Mouse (Mus musculus) gastrocnemius, postnatal 25 days (tissue): Measurements from ENCODE around the gene 1700001F09Rik. TPM values are rescaled to one million over a fixed set of nuclear protein-coding genes. Genes with fewer than 3 reads are reported as not detected.
"Not testable (repeated sequence)": the region's sequence is repeated elsewhere in the genome, so short reads cannot be mapped to it uniquely, and the experiment has no call there.

ENCODE experiments used
- DNase-seq: peaks from one replicate; pipeline ENCODE4 v3.0.0; 2022
- long read RNA-seq, 2 experiments: library from polyadenylated mRNA; stranded (forward); transcript quantifications; one replicate each; pipeline ENCODE4 v2.0.0; 2021
- total RNA-seq, 2 experiments: library from RNA; stranded (reverse); gene quantifications; 1 replicate in 1 of 2; 2 replicates in 1 of 2; pipeline ENCODE4 v1.2.3; 2021

The 1700001F09Rik gene
- total RNA-seq: not detected
- long read RNA-seq, experiment 1: 0 reads
- long read RNA-seq, experiment 2: 0 reads

- not testable (repeated sequence) for DNase-seq
These were observed at the start of gene 1700001F09Rik for GRCm38 (mm10) chr14:43347711-43348110. TSS of gene 1700001F09Rik (minus strand) at chr14:43347811.

GRCm38 (mm10) chr14:43361713-43362112, 14.1 kb upstream of the 1700001F09Rik start:
- DNase-seq: not testable (repeated sequence)

GRCm38 (mm10) chr14:43359246-43359645, 11.6 kb upstream of the 1700001F09Rik start:
- not testable (repeated sequence) for DNase-seq

- not testable (repeated sequence) for DNase-seq
These were observed 9.9 kb upstream of the 1700001F09Rik start for GRCm38 (mm10) chr14:43357496-43357895.

GRCm38 (mm10) chr14:43352944-43353343, 5.3 kb upstream of the 1700001F09Rik start:
- DNase-seq: not testable (repeated sequence)

GRCm38 (mm10) chr14:43337646-43338045, 10.0 kb downstream of the 1700001F09Rik start:
- DNase-seq: not testable (repeated sequence)

GRCm38 (mm10) chr14:43331362-43331880, 16.2 kb downstream of the 1700001F09Rik start:
- not testable (repeated sequence) for DNase-seq

- DNase-seq: peak; percentile 6
These were observed 19.0 kb downstream of the 1700001F09Rik start for GRCm38 (mm10) chr14:43328603-43329002.

GRCm38 (mm10) chr14:43319516-43319915, 28.1 kb downstream of the 1700001F09Rik start:
- DNase-seq: not testable (repeated sequence)

- not testable (repeated sequence) for DNase-seq
These were observed 54.1 kb downstream of the 1700001F09Rik start, which contains the start of gene Gm8127 for GRCm38 (mm10) chr14:43293503-43293902. TSS of gene Gm8127 (minus strand) at chr14:43293832.

Other genes starting within 250 kb of the 1700001F09Rik start
- not detected for gene Gm8104, start 247.2 kb downstream of the 1700001F09Rik start, total RNA-seq
- gene Gm7233, start 167.9 kb downstream of the 1700001F09Rik start, total RNA-seq: not detected
- gene Gm8122, start 112.5 kb downstream of the 1700001F09Rik start, total RNA-seq: not detected
- not detected for gene Gm8126, start 89.2 kb downstream of the 1700001F09Rik start, total RNA-seq
- gene Gm9732, start 72.8 kb downstream of the 1700001F09Rik start, total RNA-seq: not detected
- gene Gm8127, start 54.0 kb downstream of the 1700001F09Rik start, total RNA-seq: not detected
- not detected for gene Gm8138, start 68.5 kb upstream of the 1700001F09Rik start, total RNA-seq
- gene Gm5799, start 195.8 kb upstream of the 1700001F09Rik start, total RNA-seq: not detected
- gene Gm17654, start 231.3 kb upstream of the 1700001F09Rik start, total RNA-seq: not detected